27 mouse cellular contexts compared by ENCODE assay signal in genomic region chr16:22062284-22062683, GRCm38 (mm10). TPM values are rescaled to one million over a fixed set of nuclear protein-coding genes. Genes with fewer than 3 reads are reported as not detected.
DNase-seq lines count a peak whose midpoint lies in the region; ATAC-seq and TF ChIP-seq lines count a peak whose summit lies in the region.
"Had no signal": no experiment of that assay in that cellular context is flagged by ENCODE, and none has a peak within 500 bp of the region (broad histone marks: within the 10 kb centered on the region; RNA-seq: fewer than 3 reads in every experiment).

No protein-coding gene starts in this region.

- 68% methylated on average over 4 of the region's 4 CpGs for WGBS in heart, embryonic 15.5 days
- WGBS in heart, embryonic 11.5 days (ENCODE audit: insufficient replicate concordance) = 78% methylated on average over 4 of the region's 4 CpGs
- WGBS in stomach, postnatal 0 days = 71% methylated on average over 4 of the region's 4 CpGs
- WGBS in liver, embryonic 12.5 days (ENCODE audit: insufficient replicate concordance) = 30% methylated on average over 4 of the region's 4 CpGs

- ATAC-seq in heart, embryonic 15.5 days (replicated peaks; ENCODE audit: insufficient number of reproducible peaks, insufficient read depth, low FRiP score, low read depth) = peak; percentile 8; the same call in 1 of the 2 replicates
- no peak for ATAC-seq in heart, embryonic 11.5 days (replicated peaks; ENCODE audit: insufficient number of reproducible peaks, low FRiP score, low TSS enrichment)
- peak; percentile 15 to 22; a peak in 1 of 4 replicates for ATAC-seq in hematopoietic stem cell, adult 5-6 weeks (replicated peaks in 1 of 2; ENCODE audit: insufficient read depth in 1 of 2, low FRiP score in 2 of 2, low TSS enrichment in 1 of 2, low read depth in 1 of 2, poor library complexity in 2 of 2, severe bottlenecking in 2 of 2)
- 0 out of 2 replicates have a peak, but pooled peaks have one; percentile 16 for ATAC-seq in stomach, postnatal 0 days (ENCODE audit: low FRiP score, low TSS enrichment)
- ATAC-seq in liver, embryonic 12.5 days = no peak
- no peak for ATAC-seq in cerebellum, adult (ENCODE audit: insufficient number of reproducible peaks, low FRiP score, low TSS enrichment)
- ATAC-seq: forebrain, embryonic 14.5 days; Patski had no signal

- no peaks in the 10 kb centered on the region for H3K27me3 ChIP-seq in heart, embryonic 15.5 days
- H3K27me3 ChIP-seq in heart, embryonic 11.5 days (ENCODE audit: control insufficient read depth, insufficient read depth, low read length) = no peaks in the 10 kb centered on the region
- H3K27me3 ChIP-seq in stomach, postnatal 0 days (ENCODE audit: control insufficient read depth, insufficient read depth, low read length) = no peaks in the 10 kb centered on the region
- H3K27me3 ChIP-seq in liver, embryonic 12.5 days (replicated peaks) = no peaks in the 10 kb centered on the region
- H3K27me3 ChIP-seq: intestine, embryonic 15.5 days; neural tube, embryonic 12.5 days; Patski had no signal

- no peak overlapping the region for H3K9ac ChIP-seq in heart, embryonic 15.5 days
- H3K9ac ChIP-seq in heart, embryonic 11.5 days (ENCODE audit: low read depth, low read length) = no peak overlapping the region
- no peak overlapping the region for H3K9ac ChIP-seq in stomach, postnatal 0 days (ENCODE audit: low read length)
- no peak overlapping the region for H3K9ac ChIP-seq in liver, embryonic 12.5 days
- H3K9ac ChIP-seq: hindbrain, embryonic 14.5 days; intestine, embryonic 15.5 days; neural tube, embryonic 12.5 days had no signal

- DNase-seq in stomach, postnatal 0 days (ENCODE audit: low spot score) = no peak
- DNase-seq in adrenal gland, adult 18-20 months (ENCODE audit: low spot score in 2 of 2) = no peak
- DNase-seq in yolk sac, embryonic 10.5 days (ENCODE audit: low spot score) = no peak
- DNase-seq: adrenal gland, postnatal 14 days; cerebellum, adult 11-12 months; cerebellum, postnatal 36 days; gastrocnemius, postnatal 14 days; heart, postnatal 14 days; kidney, adult 9 months; layer of hippocampus, adult 9-11 months; lung, adult 18-20 months; lung, postnatal 36 days had no signal

- no peaks in the 10 kb centered on the region for H3K9me3 ChIP-seq in heart, embryonic 15.5 days (replicated peaks)
- no peaks in the 10 kb centered on the region for H3K9me3 ChIP-seq in heart, embryonic 11.5 days (replicated peaks; ENCODE audit: control insufficient read depth, low read length)
- H3K9me3 ChIP-seq in stomach, postnatal 0 days (ENCODE audit: control insufficient read depth, low read length) = no peaks in the 10 kb centered on the region
- no peaks in the 10 kb centered on the region for H3K9me3 ChIP-seq in liver, embryonic 12.5 days (replicated peaks)
- H3K9me3 ChIP-seq: embryonic facial prominence, embryonic 10.5 days; heart, embryonic 10.5 days; intestine, embryonic 15.5 days; limb, embryonic 10.5 days; neural tube, embryonic 12.5 days had no signal

- H3K4me2 ChIP-seq in heart, embryonic 15.5 days = no peak overlapping the region
- no peak overlapping the region for H3K4me2 ChIP-seq in heart, embryonic 11.5 days
- no peak overlapping the region for H3K4me2 ChIP-seq in stomach, postnatal 0 days (replicated peaks; ENCODE audit: low read depth)
- H3K4me2 ChIP-seq in liver, embryonic 12.5 days = no peak overlapping the region
- H3K4me2 ChIP-seq: hindbrain, embryonic 14.5 days; intestine, embryonic 15.5 days; midbrain, embryonic 11.5 days; neural tube, embryonic 12.5 days had no signal

- H3K4me1 ChIP-seq in heart, embryonic 15.5 days (replicated peaks) = no peaks in the 10 kb centered on the region
- H3K4me1 ChIP-seq in heart, embryonic 11.5 days (ENCODE audit: control insufficient read depth, insufficient read depth, low read length) = no peaks in the 10 kb centered on the region
- H3K4me1 ChIP-seq in stomach, postnatal 0 days (replicated peaks; ENCODE audit: control insufficient read depth, insufficient read depth) = no peaks in the 10 kb centered on the region
- peaks cover 14% of the 10 kb centered on the region for H3K4me1 ChIP-seq in liver, embryonic 12.5 days
- H3K4me1 ChIP-seq: embryonic facial prominence, embryonic 10.5 days; heart, embryonic 10.5 days; intestine, embryonic 15.5 days; limb, embryonic 10.5 days; neural tube, embryonic 12.5 days had no signal

- TF ChIP-seq EP300 in stomach, postnatal 0 days (optimal IDR thresholded peaks at IDR 0.05) = no peak

- no peak overlapping the region for H3K27ac ChIP-seq in heart, embryonic 15.5 days
- H3K27ac ChIP-seq in heart, embryonic 11.5 days (ENCODE audit: low read depth, low read length) = no peak overlapping the region
- no peak overlapping the region for H3K27ac ChIP-seq in stomach, postnatal 0 days (replicated peaks)
- H3K27ac ChIP-seq in liver, embryonic 12.5 days = no peak overlapping the region
- H3K27ac ChIP-seq: embryonic facial prominence, embryonic 10.5 days; heart, embryonic 10.5 days; hindbrain, embryonic 14.5 days; intestine, embryonic 15.5 days; left cerebral cortex, adult 2 months; limb, embryonic 10.5 days; neural tube, embryonic 12.5 days had no signal

- TF ChIP-seq CTCF in stomach, postnatal 0 days (IDR thresholded peaks at IDR 0.05; ENCODE audit: low read depth) = no peak

- no peak overlapping the region for H3K4me3 ChIP-seq in heart, embryonic 15.5 days
- no peak overlapping the region for H3K4me3 ChIP-seq in heart, embryonic 11.5 days (ENCODE audit: low read depth, low read length)
- no peak overlapping the region for H3K4me3 ChIP-seq in stomach, postnatal 0 days (ENCODE audit: low read depth, low read length)
- H3K4me3 ChIP-seq in liver, embryonic 12.5 days = no peak overlapping the region
- H3K4me3 ChIP-seq: embryonic facial prominence, embryonic 10.5 days; heart, embryonic 10.5 days; intestine, embryonic 15.5 days; left cerebral cortex, adult 2 months; limb, embryonic 10.5 days; neural tube, embryonic 12.5 days had no signal

- H3K36me3 ChIP-seq in heart, embryonic 15.5 days = peaks cover 69% of the 10 kb centered on the region
- peaks cover 47% of the 10 kb centered on the region for H3K36me3 ChIP-seq in heart, embryonic 11.5 days (ENCODE audit: control insufficient read depth, insufficient read depth, low read length)
- peaks cover 20% of the 10 kb centered on the region for H3K36me3 ChIP-seq in stomach, postnatal 0 days (ENCODE audit: control insufficient read depth, insufficient read depth, low read length)
- H3K36me3 ChIP-seq in liver, embryonic 12.5 days = peaks cover 56% of the 10 kb centered on the region

RNA-seq across cellular contexts. Expression of gene Senp2, which starts 53.0 kb away (rescaled TPM):
- 22.1 and 25.7 TPM in 2 replicates for polyA plus RNA-seq in heart, embryonic 15.5 days (2015; fragmentation: Nextera tagmentation; extraction: Ambion mirVana)
- 37.8 and 39.7 TPM in 2 replicates for polyA plus RNA-seq in heart, embryonic 11.5 days (2014; fragmentation: Nextera tagmentation; extraction: Ambion mirVana)
- 46.2 and 56.0 TPM in 2 replicates for total RNA-seq in hematopoietic stem cell, adult 5-6 weeks (2017)
- 18.8 and 19.2 TPM in 2 replicates for polyA plus RNA-seq in stomach, postnatal 0 days (2015; fragmentation: Nextera tagmentation; extraction: Ambion mirVana)
- 55.9 and 59.5 TPM in 2 replicates for polyA plus RNA-seq in liver, embryonic 12.5 days (2016; fragmentation: Nextera tagmentation; extraction: Ambion mirVana)
- 10 to 100 TPM; 52.9 to 71.5 TPM for total RNA-seq in adrenal gland, adult 18-20 months (2021)

Comparison
In these comparisons a context has a peak if more than half of its experiments do, and no peak if none do; other contexts are left out.
1. ATAC-seq: peak in heart, embryonic 15.5 days (single experiment), hematopoietic stem cell, adult 5-6 weeks (2 of 2) and stomach, postnatal 0 days (single experiment); none in heart, embryonic 11.5 days (single experiment), liver, embryonic 12.5 days (single experiment) and cerebellum, adult (single experiment).